Mouse (Mus musculus) G1E (cell line): ENCODE results near the gene Srrm4. TPM values are rescaled to one million over a fixed set of nuclear protein-coding genes. Genes with fewer than 3 reads are reported as not detected.

Experiments used
- ATAC-seq: 2 replicates; pipeline ENCODE4 v1.8.0; 2016; ENCODE audit warnings: mild to moderate bottlenecking; ENCODE audit not compliant: insufficient number of reproducible peaks, poor library complexity, low FRiP score, severe bottlenecking; ENCODE audit errors: extremely low read depth
- DNase-seq: peaks from one replicate; pipeline ENCODE4 v3.0.0; 2012; ENCODE audit warnings: low spot score
- H3K27me3 ChIP-seq: 2 replicates; pipeline ENCODE4 v1.6.1; 2012; ENCODE audit warnings: mild to moderate bottlenecking, low read length, inconsistent platforms; ENCODE audit not compliant: insufficient read depth
- H3K36me3 ChIP-seq: replicated peaks from 2 replicates; pipeline ENCODE3; 2012; ENCODE audit warnings: mild to moderate bottlenecking, inconsistent platforms
- H3K4me1 ChIP-seq: 2 replicates; pipeline ENCODE4 v1.6.1; 2012; ENCODE audit warnings: low read depth, low read length, inconsistent platforms, mixed read lengths; ENCODE audit not compliant: insufficient read depth
- H3K4me3 ChIP-seq: 2 replicates; pipeline ENCODE4 v1.5.1; 2012; ENCODE audit warnings: low read depth, mild to moderate bottlenecking, inconsistent platforms, low read length, moderate library complexity, mixed read lengths
- H3K9me3 ChIP-seq: replicated peaks from 2 replicates; pipeline ENCODE4 v1.6.1; 2012; ENCODE audit warnings: inconsistent platforms
- CTCF ChIP-seq: IDR thresholded peaks from 2 replicates; pipeline ENCODE4 v1.5.1; 2012; ENCODE audit warnings: low read depth, low read length, inconsistent platforms, mixed read lengths
- GATA1 ChIP-seq: IDR thresholded peaks from 2 replicates; pipeline ENCODE4 v1.6.1; 2012; ENCODE audit warnings: borderline replicate concordance, low read length, inconsistent platforms, mixed read lengths
- GATA2 ChIP-seq: IDR thresholded peaks from 2 replicates; pipeline ENCODE4 v1.6.1; 2012; ENCODE audit warnings: low read depth, low read length, inconsistent platforms, borderline replicate concordance
- POLR2AphosphoS5 ChIP-seq: IDR thresholded peaks from 2 replicates; pipeline ENCODE4 v1.6.1; 2012; ENCODE audit warnings: low read depth, low read length, inconsistent platforms; ENCODE audit not compliant: insufficient replicate concordance
- TAL1 ChIP-seq: conservative IDR thresholded peaks from 2 replicates; pipeline ENCODE4 v1.6.1; 2012; ENCODE audit warnings: low read depth, low read length, inconsistent platforms, mixed read lengths
- polyA plus RNA-seq: library from polyadenylated mRNA; stranded (reverse); fragments of >175 nt; gene quantifications from 2 replicates; pipeline ENCODE4 v1.2.3, GENCODE M21; 2012
- total RNA-seq, 2 experiments: library from RNA; stranded (forward) in 1 of 2; stranded (reverse) in 1 of 2; fragments of 200-1000 nt in 1 of 2; fragments of >200 nt in 1 of 2; fragmentation: Nextera tagmentation in 1 of 2; gene quantifications; 2 replicates each; pipeline ENCODE4 v1.2.3; 2014 to 2017

Gene Srrm4
- total and polyA plus RNA-seq, 3 experiments, result 0.11 TPM; not detected in 2

DNA sequence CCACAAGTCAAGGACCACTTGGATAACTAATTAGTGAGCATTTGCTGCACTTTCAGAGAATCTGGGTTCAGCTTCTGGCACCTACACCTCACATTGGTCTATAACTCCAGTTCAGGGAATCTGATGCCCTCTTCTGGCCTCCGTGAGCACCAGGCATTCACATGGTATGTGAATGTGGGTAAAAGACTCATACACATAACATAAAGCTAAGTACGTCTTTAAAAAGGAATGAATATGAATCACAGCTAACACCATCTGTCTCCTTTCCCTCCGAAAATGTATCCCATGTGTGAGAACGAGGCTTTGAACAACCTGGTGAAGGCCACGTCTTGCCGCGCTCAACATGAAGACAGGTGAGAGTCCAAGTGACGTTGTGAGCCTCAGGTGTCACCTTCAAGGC lies 12.1 kb downstream of the Srrm4 start:
- DNase-seq (no peak), ATAC-seq (no peak)
- Histone ChIP-seq H3K36me3 (no peaks in the 10 kb centered on the region), H3K27me3 (no peaks in the 10 kb centered on the region), H3K9me3 (peaks cover 83% of the 10 kb centered on the region), H3K4me3 (no peak overlapping the region), H3K4me1 (no peaks in the 10 kb centered on the region)
- TF ChIP-seq CTCF (no peak), TAL1 (no peak), GATA2 (no peak), POLR2AphosphoS5 (no peak), GATA1 (no peak)

DNA sequence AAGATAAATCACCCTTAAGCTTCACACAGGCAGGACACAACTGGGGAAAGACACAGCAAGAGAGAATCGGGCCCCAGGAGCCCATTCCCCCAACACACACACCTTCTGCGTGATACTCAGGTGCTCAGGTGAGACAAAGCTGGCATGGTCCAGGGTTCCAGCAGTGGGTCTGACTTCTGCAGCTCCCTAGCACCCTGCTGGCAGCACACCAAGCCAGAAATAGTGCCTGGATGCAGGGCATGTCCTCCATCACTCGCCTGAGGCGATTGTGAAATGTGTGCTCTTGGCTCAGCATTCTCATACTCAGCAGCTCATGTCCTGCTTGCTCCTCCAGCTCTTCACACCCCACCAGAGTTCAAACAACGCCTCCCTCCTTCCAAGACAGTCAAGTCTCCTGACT lies 14.5 kb downstream of the Srrm4 start:
- DNase-seq (no peak), ATAC-seq (no peak)
- Histone ChIP-seq H3K4me3 (no peak overlapping the region), H3K9me3 (peaks cover 83% of the 10 kb centered on the region), H3K36me3 (no peaks in the 10 kb centered on the region), H3K4me1 (no peaks in the 10 kb centered on the region), H3K27me3 (no peaks in the 10 kb centered on the region)
- TF ChIP-seq GATA2 (no peak), TAL1 (no peak), GATA1 (no peak), CTCF (no peak), POLR2AphosphoS5 (no peak)

GRCm38 (mm10) chr5:116573307-116573706 lies 18.3 kb downstream of the Srrm4 start:
- H3K9me3 ChIP-seq, result peaks cover 86% of the 10 kb centered on the region
- ATAC-seq (no peak), DNase-seq (no peak)
- no peak overlapping the region for H3K4me3 ChIP-seq
- TF ChIP-seq TAL1 (no peak), GATA1 (no peak), POLR2AphosphoS5 (no peak), CTCF (no peak), GATA2 (no peak)
- no peaks in the 10 kb centered on the region for H3K27me3 ChIP-seq
- no peaks in the 10 kb centered on the region for H3K36me3 ChIP-seq
- H3K4me1 ChIP-seq, result no peaks in the 10 kb centered on the region

DNA sequence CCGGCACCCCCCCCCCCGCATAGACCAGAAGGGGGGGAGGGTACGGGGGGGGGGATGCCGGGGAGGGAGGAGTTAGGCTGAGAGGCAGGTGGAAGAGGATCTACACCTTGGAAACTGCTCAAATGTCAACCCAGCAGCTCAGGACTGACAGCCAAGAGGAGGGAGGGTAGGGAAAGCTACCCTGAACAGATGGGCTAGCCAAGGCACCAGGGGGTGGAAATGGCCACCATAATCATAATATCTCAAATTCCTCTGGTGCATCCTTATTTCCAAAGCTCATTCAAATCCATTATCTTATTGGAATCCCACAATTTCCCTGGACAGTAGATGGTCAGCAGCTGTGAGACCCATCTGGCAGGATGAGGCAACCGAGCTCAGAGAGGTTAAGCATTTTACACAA lies 19.7 kb downstream of the Srrm4 start:
- Histone ChIP-seq H3K27me3 (no peaks in the 10 kb centered on the region), H3K9me3 (peaks cover 83% of the 10 kb centered on the region), H3K4me1 (no peaks in the 10 kb centered on the region), H3K36me3 (no peaks in the 10 kb centered on the region), H3K4me3 (no peak overlapping the region)
- no peak for DNase-seq
- no peak for TF ChIP-seq TAL1
- TF ChIP-seq GATA1, result no peak
- TF ChIP-seq GATA2, result no peak
- TF ChIP-seq POLR2AphosphoS5, result no peak
- TF ChIP-seq CTCF, result no peak
- ATAC-seq, result no peak

GRCm38 (mm10) chr5:116571232-116571861 lies 20.3 kb downstream of the Srrm4 start:
- no peaks in the 10 kb centered on the region for H3K36me3 ChIP-seq
- no peaks in the 10 kb centered on the region for H3K27me3 ChIP-seq
- no peak for TF ChIP-seq GATA1
- TF ChIP-seq GATA2, result no peak
- no peak for TF ChIP-seq TAL1
- H3K4me3 ChIP-seq, result peak overlapping the region; percentile 33; the same call in 1 of the 2 replicates
- H3K9me3 ChIP-seq, result peaks cover 83% of the 10 kb centered on the region
- DNase-seq, result no peak
- ATAC-seq, result no peak
- H3K4me1 ChIP-seq, result no peaks in the 10 kb centered on the region

- TF ChIP-seq GATA1, result no peak
- TF ChIP-seq TAL1, result no peak
- Histone ChIP-seq H3K27me3 (no peaks in the 10 kb centered on the region), H3K4me1 (no peaks in the 10 kb centered on the region), H3K4me3 (no peak overlapping the region), H3K36me3 (no peaks in the 10 kb centered on the region), H3K9me3 (peaks cover 82% of the 10 kb centered on the region)
- no peak for DNase-seq
- ATAC-seq, result no peak
Observed at GRCm38 (mm10) chr5:116570566-116570965, 21.1 kb downstream of the Srrm4 start.

DNA sequence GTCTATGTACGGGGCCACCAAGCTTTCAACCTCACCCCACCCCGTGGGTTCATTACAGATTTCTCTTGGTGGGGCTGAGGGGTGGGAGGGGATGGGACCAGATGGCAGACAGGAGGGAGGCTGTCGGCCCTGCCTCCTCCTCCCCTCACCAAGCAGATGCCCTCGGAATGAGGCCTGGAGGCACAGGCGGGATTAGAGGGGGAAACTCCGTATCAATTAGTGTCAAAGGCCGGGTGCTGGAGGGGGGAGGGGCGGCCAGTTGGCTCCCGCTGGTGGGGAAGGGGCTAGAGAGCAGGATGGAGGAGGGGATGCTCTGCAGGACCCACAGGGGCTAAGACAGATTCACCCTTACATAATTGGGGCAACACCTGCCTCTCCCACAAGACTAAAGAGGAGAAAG lies 22.0 kb downstream of the Srrm4 start:
- H3K4me3 ChIP-seq, result no peak overlapping the region
- H3K27me3 ChIP-seq, result no peaks in the 10 kb centered on the region
- no peak for ATAC-seq
- DNase-seq, result no peak
- H3K9me3 ChIP-seq, result peaks cover 84% of the 10 kb centered on the region
- TF ChIP-seq GATA2, result no peak
- TF ChIP-seq TAL1, result no peak
- no peak for TF ChIP-seq CTCF
- TF ChIP-seq GATA1, result no peak
- TF ChIP-seq POLR2AphosphoS5, result no peak
- no peaks in the 10 kb centered on the region for H3K4me1 ChIP-seq
- no peaks in the 10 kb centered on the region for H3K36me3 ChIP-seq
